Mouse (Mus musculus): Measurements from ENCODE around the gene Nme2. TPM values are rescaled to one million over a fixed set of nuclear protein-coding genes. Genes with fewer than 3 reads are reported as not detected.

The Nme2 gene
- total RNA-seq (2023), result 10 to 100 TPM; 61.3 to 68.0 TPM

GRCm38 (mm10) chr11:93956159-93956558, at the start of gene Nme2:
Gene Nme2, minus strand, starts transcription at chr11:93956259.

GRCm38 (mm10) chr11:93995720-93996305, 39.8 kb upstream of the Nme2 start, which contains the start of gene Spag9:
Gene Spag9, plus strand, starts transcription at chr11:93996091.

GRCm38 (mm10) chr11:93968005-93968847, 12.2 kb upstream of the Nme2 start, which contains the start of the genes Gm20390 and Nme1:
Gene Gm20390, minus strand, starts transcription at chr11:93968293.
Gene Nme1, minus strand, starts transcription at chr11:93968521.

Other genes with a start within 250 kb of the Nme2 start
- gene Utp18, start 70.5 kb downstream of the Nme2 start, total RNA-seq (2023), result 10 to 100 TPM; 19.0 to 19.2 TPM
- gene Mbtd1, start 70.4 kb downstream of the Nme2 start, total RNA-seq (2023), result 10 to 100 TPM; 35.9 to 37.6 TPM
- gene Gm20390, start 12.0 kb upstream of the Nme2 start, total RNA-seq (2023), result 10 to 100 TPM; 26.3 to 37.1 TPM
- gene Nme1, start 12.3 kb upstream of the Nme2 start, total RNA-seq (2023), result 10 to 100 TPM; 21.8 TPM
- gene Spag9, start 39.8 kb upstream of the Nme2 start, total RNA-seq (2023), result 10 to 100 TPM; 88.7 to 93.4 TPM